Mouse (Mus musculus): ENCODE results near the gene Rpl36al. TPM values are rescaled to one million over a fixed set of nuclear protein-coding genes. Genes with fewer than 3 reads are reported as not detected.

Gene Rpl36al
- polyA plus RNA-seq (2012; rRNA removed), result 74.7 and 111 TPM in 2 replicates

DNA sequence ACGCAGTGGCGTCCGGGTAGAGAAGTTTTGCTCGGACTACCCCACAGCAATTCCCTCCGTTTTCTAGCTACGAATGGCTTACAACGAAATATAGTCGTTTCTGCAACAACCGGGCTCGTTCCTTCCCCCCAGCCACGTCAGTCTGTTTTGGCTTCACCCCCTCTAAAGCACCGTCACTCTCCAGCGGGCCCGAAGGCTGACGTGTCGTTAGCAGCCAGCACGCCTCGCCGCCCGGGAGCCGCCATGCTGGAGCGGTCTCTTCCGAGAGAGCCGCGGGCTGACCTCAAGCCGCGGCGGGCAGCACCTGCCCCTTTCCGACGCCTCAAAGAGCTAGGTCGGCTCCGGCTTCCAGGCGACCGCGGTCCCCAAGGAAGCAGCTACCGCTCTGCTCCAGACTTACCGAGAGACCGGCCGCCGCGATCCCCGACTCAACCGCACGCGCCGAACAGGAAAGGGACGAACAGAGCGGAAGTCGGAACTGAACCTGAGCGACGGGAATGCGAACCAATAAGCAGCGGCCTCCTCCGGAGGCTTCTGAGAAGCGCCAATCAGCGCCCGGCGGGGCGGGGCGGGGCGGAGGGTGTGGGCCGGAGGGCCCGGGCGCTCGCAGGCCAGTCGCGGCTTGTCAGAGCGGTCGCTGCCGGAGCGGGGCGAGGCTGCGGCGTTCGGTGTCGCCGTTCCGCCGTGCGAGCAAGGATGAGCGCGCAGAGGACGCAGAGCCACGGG, at the start of gene Rpl36al, which contains the start of gene Mgat2:
TSS of gene Rpl36al (minus strand) at position 501 of the 726 bp plus-strand sequence.
TSS of gene Mgat2 (plus strand) at position 575 of the 726 bp plus-strand sequence.

DNA sequence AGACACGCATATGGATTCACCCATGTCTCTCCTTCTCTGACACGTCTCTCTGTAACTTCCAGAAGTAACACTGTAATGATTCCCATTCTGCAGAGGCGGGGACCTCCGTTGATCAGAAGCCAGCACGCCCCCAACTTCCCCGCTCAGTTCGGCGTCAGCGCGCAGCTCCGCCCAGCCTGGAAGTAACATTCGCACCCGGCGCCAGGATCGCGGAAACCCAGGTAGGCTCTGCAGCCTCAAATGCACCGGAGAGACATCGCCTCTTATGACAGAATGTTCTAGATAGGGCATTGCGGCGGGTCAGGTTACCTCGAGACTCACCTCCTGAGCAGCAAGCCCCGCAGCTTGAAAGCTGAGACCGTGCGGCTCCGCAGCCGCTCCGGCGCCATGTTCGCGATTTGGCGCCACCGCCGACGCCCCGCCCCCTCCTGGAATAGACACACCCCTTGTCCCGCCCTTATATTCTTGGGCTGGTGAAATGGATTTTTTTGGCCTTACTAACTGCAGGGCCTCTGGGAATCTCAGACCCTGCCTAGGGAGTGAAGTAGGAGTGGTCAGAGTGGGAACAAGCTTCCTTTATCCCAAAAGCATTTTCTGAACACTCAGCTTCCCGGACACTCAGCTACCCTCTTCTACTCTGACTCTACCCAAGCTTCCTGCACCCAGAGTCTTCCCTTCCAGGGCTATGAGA, 44.0 kb upstream of the Rpl36al start, which contains the start of gene Pole2:
TSS of gene Pole2 (minus strand) at position 420 of the 691 bp plus-strand sequence.

DNA sequence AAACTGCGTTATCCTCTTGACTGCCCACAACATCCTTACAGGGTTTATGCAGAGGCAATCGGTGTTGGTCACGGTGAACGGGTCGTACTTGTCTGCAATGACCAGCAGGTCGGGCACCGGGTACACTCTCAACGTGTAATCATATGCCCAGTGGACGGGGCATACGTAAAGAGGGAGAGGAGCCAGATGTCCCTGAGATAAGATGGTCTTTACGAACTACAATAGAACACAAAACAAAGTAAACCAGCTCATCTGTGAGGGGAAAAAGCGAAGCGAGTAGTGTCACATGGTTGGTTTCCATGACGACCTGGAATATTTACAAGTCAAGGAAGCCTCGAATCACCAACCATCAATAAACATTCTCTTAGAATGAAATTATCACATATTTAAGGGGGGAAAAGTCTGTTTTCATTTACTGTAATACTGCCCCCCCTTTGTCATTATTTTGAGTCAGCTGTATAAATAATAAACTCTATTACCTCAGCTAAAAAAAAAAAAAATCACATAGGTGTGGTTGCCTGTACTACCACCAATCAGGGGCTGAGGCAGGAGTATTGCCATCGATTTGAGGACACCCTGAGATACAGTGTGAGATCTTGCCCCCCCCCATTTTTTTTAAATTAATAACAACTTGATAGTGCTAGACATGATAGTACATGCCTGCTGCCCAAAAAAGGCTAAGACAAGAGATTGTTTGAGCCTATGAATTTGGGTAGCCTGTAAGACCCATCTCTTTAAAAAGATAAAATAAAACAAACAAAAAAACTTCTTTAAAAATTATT, 20.4 kb upstream of the Rpl36al start, which contains the start of gene Gm49384:
TSS of gene Gm49384 (minus strand) at position 216 of the 782 bp plus-strand sequence.

DNA sequence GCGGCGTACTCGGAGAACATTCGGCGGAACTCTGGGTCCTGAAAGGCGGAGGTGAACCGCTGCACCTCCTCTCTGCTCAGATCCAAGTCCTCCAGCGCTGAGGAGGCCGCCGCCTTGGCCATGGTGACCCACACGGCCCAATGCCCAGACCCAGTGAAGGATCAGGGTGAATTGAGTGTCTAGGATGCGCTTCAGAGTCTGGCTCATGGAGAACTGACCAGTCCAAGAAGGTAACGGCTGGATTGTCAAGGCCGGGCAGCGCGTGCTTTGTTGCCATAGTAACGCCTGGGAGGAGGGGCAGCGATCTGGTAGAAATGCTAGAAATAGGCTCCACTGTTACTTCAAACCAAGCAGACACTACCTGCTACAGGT, 14.3 kb upstream of the Rpl36al start, which contains the start of gene Dnaaf2:
TSS of gene Dnaaf2 (minus strand) at position 266 of the 372 bp plus-strand sequence.

DNA sequence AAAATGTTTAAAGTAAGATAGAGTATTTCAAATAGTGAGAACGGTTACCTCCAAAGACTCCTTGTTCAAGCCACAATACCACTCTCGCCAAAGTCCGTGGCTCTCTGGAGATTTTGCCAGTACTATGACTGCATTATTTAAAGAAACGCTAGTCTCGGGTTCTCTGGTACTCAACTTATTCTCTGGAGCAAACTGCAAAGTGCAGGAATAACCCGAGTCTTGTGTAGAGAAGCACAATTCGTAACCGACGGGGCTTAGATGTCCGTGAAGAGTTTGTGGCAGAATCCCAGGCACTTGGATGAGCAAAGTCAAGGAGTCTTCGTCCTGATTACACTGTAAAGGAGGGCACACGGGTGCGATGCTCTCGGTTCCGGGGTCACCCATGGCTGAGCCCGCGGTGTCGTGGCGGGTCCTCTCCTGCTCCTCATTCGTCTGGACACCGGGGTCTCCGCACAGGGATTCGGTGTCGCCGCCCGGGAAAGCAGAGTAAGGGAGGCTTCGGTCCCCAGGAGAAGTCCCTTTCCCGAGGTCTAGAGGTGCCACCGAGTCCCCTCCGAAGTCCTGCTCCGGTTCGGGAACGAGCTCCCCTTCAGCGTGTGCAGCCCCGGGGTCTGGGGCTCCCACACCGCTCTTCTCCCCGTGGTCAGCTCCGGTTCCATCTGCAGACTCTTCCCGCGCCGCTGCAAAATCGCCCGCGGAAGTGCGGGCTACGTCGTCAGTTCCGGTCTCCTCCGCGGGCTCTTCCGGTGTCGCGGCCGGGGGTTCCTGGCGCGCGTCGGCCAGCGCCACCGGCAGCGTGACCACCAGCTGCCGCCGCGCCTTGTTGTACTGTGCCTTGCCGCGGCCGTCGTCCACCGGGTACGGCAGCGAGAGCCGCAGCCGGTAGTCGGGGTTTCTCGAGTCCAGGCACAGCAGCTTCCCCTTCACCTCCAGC, 12.8 kb upstream of the Rpl36al start, which contains the start of gene Gm49383:
TSS of gene Gm49383 (minus strand) at position 661 of the 934 bp plus-strand sequence.

DNA sequence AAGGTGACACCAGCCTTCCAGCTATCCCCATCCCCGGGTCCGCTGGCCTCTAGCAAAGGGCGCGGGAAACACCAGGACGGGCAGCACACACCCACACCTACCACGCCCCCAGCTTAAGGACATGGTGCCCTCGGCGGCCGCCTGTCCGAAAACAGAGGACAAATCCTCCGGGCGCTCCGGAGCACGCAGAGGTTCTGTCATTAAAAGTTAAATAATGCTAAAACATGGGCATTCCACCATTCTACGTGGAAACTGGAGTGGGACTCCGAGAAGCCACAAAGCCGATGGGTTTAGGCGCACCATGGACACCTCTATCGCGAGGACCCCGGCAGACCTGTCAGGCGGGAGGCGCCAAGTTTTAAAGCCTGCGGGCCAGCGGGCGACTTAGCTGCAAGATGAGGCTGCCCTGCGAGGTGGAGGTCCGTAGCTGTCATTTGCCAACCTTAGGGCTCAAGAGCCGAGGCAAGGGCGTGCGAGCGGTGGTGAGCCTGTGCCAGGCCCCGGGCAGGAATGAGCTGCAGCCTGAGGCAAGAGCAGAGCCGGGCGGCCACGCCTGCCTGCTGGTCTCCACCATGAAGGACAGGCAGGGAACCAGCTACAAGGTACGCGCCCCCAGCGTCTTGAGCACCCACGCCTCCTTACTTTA, 15.3 kb downstream of the Rpl36al start, which contains the start of gene Lrr1:
TSS of gene Lrr1 (plus strand) at position 354 of the 646 bp plus-strand sequence.

DNA sequence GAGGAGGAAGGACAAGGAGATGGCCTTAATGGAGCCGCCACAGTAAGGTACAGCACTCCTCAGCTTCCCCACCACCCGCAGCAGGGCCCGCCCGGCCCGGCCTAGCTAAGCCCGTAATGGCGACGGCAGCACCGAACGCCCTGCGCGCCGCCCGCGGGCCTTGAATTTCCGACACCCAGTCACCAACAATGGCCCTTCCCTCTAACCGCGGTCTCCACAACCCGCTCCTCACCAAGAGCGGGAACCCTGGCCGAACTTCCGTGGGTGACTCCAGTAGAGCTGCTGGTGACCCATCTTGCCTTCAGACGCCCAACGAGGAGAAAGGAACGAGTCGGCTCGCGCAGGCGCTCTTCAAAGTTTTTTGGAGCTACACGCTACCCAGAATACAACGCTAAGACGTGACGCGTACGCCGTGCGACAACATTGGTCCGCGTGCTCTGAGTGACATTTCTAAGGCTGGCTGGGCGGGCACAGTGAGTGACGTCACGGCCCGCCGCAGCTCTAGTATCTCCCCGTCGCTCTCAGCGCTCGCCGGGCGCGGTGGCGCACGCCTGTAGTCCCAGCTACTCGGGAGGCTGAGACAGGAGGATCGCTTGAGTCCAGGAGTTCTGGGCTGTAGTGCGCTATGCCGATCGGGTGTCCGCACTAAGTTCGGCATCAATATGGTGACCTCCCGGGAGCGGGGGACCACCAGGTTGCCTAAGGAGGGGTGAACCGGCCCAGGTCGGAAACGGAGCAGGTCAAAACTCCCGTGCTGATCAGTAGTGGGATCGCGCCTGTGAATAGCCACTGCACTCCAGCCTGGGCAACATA, 24.9 kb downstream of the Rpl36al start, which contains the start of gene Rps29:
TSS of gene Rps29 (minus strand) at position 422 of the 813 bp plus-strand sequence.

Other genes with a start within 250 kb of the Rpl36al start
- gene Rps29, start 24.9 kb downstream of the Rpl36al start, polyA plus RNA-seq (2012; rRNA removed), result 1,786 and 3,467 TPM in 2 replicates
- 3.9 and 6.5 TPM in 2 replicates for gene Lrr1, start 15.3 kb downstream of the Rpl36al start, polyA plus RNA-seq (2012; rRNA removed)
- gene Mgat2, start 74 bp upstream of the Rpl36al start, polyA plus RNA-seq (2012; rRNA removed), result 33.5 and 40.1 TPM in 2 replicates
- gene Gm49383, start 13.0 kb upstream of the Rpl36al start, polyA plus RNA-seq (2012; rRNA removed), result 2.6 TPM in 1 of 2 replicates, not detected in the other
- 6.2 and 7.5 TPM in 2 replicates for gene Dnaaf2, start 14.3 kb upstream of the Rpl36al start, polyA plus RNA-seq (2012; rRNA removed)
- gene Gm49384, start 20.2 kb upstream of the Rpl36al start, polyA plus RNA-seq (2012; rRNA removed), result not detected in 2 replicates
- gene Pole2, start 44.1 kb upstream of the Rpl36al start, polyA plus RNA-seq (2012; rRNA removed), result 3.9 and 4.6 TPM in 2 replicates
- gene Klhdc1, start 57.1 kb upstream of the Rpl36al start, polyA plus RNA-seq (2012; rRNA removed), result 0.52 and 0.53 TPM in 2 replicates
- 105 and 161 TPM in 2 replicates for gene Klhdc2, start 112.6 kb upstream of the Rpl36al start, polyA plus RNA-seq (2012; rRNA removed)
- gene Nemf, start 173.1 kb upstream of the Rpl36al start, polyA plus RNA-seq (2012; rRNA removed), result 1.5 TPM in 2 replicates
- 218 and 291 TPM in 2 replicates for gene Arf6, start 188.1 kb upstream of the Rpl36al start, polyA plus RNA-seq (2012; rRNA removed)
- 1.7 and 1.9 TPM in 2 replicates for gene Gm9887, start 188.4 kb upstream of the Rpl36al start, polyA plus RNA-seq (2012; rRNA removed)

All from ovary, adult 2 months (tissue).